Mouse (Mus musculus): Measurements from ENCODE around the gene Olfr968. TPM values are rescaled to one million over a fixed set of nuclear protein-coding genes. Genes with fewer than 3 reads are reported as not detected.

The Olfr968 gene
- not detected in 2 replicates for polyA plus RNA-seq (2015; fragmentation: Nextera tagmentation; extraction: Ambion mirVana)

DNA sequence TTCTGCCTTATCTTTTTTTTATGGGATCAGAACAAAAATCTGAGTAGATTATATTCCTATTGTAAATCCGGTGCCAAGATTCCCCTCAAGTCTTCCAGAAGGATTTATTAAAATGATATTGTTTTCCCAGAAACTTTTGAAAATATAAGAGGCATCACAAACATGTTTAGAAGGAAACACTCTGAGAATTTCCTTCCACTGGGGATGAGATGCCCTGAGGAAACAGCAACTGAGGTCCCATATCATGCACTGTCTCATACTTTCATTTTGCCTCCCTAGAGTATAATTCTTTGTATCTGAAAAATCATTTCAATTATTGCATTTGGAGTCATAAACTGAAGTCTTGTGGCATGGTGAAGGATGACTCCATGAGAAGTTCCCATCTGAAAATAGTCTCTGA, at the start of gene Olfr968:
Gene Olfr968, minus strand, starts transcription at position 101 of the 400 bp plus-strand sequence.
- no peak within 1 kb of the TSS for H3K4me2 ChIP-seq (replicated peaks)
- 73% methylated on average over 1 of the region's 1 CpGs for whole genome bisulfite sequencing
- no peaks in the 10 kb centered on the region for H3K4me1 ChIP-seq
- no peak within 1 kb of the TSS for H3K9ac ChIP-seq
- no peaks in the 10 kb centered on the region for H3K36me3 ChIP-seq
- no peak for ATAC-seq (ENCODE audit: insufficient number of reproducible peaks, low FRiP score, low TSS enrichment, low read depth)
- H3K9me3 ChIP-seq (replicated peaks), result no peaks in the 10 kb centered on the region
- H3K27ac ChIP-seq (replicated peaks), result no peak within 1 kb of the TSS
- H3K4me3 ChIP-seq (replicated peaks), result no peak within 1 kb of the TSS
- no peaks in the 10 kb centered on the region for H3K27me3 ChIP-seq

GRCm38 (mm10) chr9:39808560-39808959, 25.5 kb upstream of the Olfr968 start, which contains the start of gene Olfr970:
Olfr970 (plus strand) TSS chr9:39808860.
- no peaks in the 10 kb centered on the region for H3K36me3 ChIP-seq
- no peak for ATAC-seq (ENCODE audit: insufficient number of reproducible peaks, low FRiP score, low TSS enrichment, low read depth)
- H3K4me2 ChIP-seq (replicated peaks), result no peak within 1 kb of the TSS
- H3K27ac ChIP-seq (replicated peaks), result no peak within 1 kb of the TSS
- H3K9ac ChIP-seq, result no peak within 1 kb of the TSS
- no peak within 1 kb of the TSS for H3K4me3 ChIP-seq (replicated peaks)
- 72% methylated on average over 4 of the region's 4 CpGs for WGBS
- H3K27me3 ChIP-seq, result no peaks in the 10 kb centered on the region
- H3K4me1 ChIP-seq, result no peaks in the 10 kb centered on the region
- no peaks in the 10 kb centered on the region for H3K9me3 ChIP-seq (replicated peaks)

- Histone ChIP-seq H3K4me1 (no peaks in the 10 kb centered on the region), H3K4me3 (replicated peaks) (no peak within 1 kb of the TSS), H3K27ac (replicated peaks) (no peak within 1 kb of the TSS), H3K36me3 (no peaks in the 10 kb centered on the region), H3K9ac (no peak within 1 kb of the TSS), H3K9me3 (replicated peaks) (no peaks in the 10 kb centered on the region), H3K4me2 (replicated peaks) (no peak within 1 kb of the TSS), H3K27me3 (no peaks in the 10 kb centered on the region)
- no peak for ATAC-seq (ENCODE audit: insufficient number of reproducible peaks, low FRiP score, low TSS enrichment, low read depth)
- WGBS, result 50% methylated on average over 2 of the region's 2 CpGs
Observed at GRCm38 (mm10) chr9:39790558-39790957, 7.5 kb upstream of the Olfr968 start, which contains the start of gene Olfr969. Olfr969 (plus strand) TSS chr9:39790945.

- Histone ChIP-seq H3K4me3 (replicated peaks) (no peak overlapping the region), H3K36me3 (no peaks in the 10 kb centered on the region), H3K4me2 (replicated peaks) (no peak overlapping the region), H3K9me3 (replicated peaks) (no peaks in the 10 kb centered on the region), H3K27me3 (no peaks in the 10 kb centered on the region), H3K9ac (no peak overlapping the region), H3K4me1 (no peaks in the 10 kb centered on the region), H3K27ac (replicated peaks) (no peak overlapping the region)
- ATAC-seq (ENCODE audit: insufficient number of reproducible peaks, low FRiP score, low TSS enrichment, low read depth), result no peak
- 80% methylated on average over 1 of the region's 1 CpGs for WGBS
Observed at GRCm38 (mm10) chr9:39746428-39746827, 36.6 kb downstream of the Olfr968 start.

GRCm38 (mm10) chr9:39745949-39746348, 37.1 kb downstream of the Olfr968 start, which contains the start of gene Olfr967:
Olfr967 (plus strand) TSS chr9:39746249.
- no peaks in the 10 kb centered on the region for H3K36me3 ChIP-seq
- H3K9ac ChIP-seq, result no peak within 1 kb of the TSS
- no peak for ATAC-seq (ENCODE audit: insufficient number of reproducible peaks, low FRiP score, low TSS enrichment, low read depth)
- no peak within 1 kb of the TSS for H3K27ac ChIP-seq (replicated peaks)
- H3K4me3 ChIP-seq (replicated peaks), result no peak within 1 kb of the TSS
- H3K27me3 ChIP-seq, result no peaks in the 10 kb centered on the region
- H3K4me2 ChIP-seq (replicated peaks), result no peak within 1 kb of the TSS
- no peaks in the 10 kb centered on the region for H3K9me3 ChIP-seq (replicated peaks)
- H3K4me1 ChIP-seq, result no peaks in the 10 kb centered on the region

- Histone ChIP-seq H3K27ac (replicated peaks) (no peak overlapping the region), H3K4me1 (no peaks in the 10 kb centered on the region), H3K4me3 (replicated peaks) (no peak overlapping the region), H3K4me2 (replicated peaks) (no peak overlapping the region), H3K9ac (no peak overlapping the region), H3K27me3 (no peaks in the 10 kb centered on the region), H3K36me3 (no peaks in the 10 kb centered on the region), H3K9me3 (replicated peaks) (no peaks in the 10 kb centered on the region)
- 85% methylated on average over 1 of the region's 1 CpGs for WGBS
- no peak for ATAC-seq (ENCODE audit: insufficient number of reproducible peaks, low FRiP score, low TSS enrichment, low read depth)
Observed at GRCm38 (mm10) chr9:39740741-39741140, 42.3 kb downstream of the Olfr968 start.

- ATAC-seq (ENCODE audit: insufficient number of reproducible peaks, low FRiP score, low TSS enrichment, low read depth), result no peak
- H3K27me3 ChIP-seq, result no peaks in the 10 kb centered on the region
- H3K27ac ChIP-seq (replicated peaks), result no peak within 1 kb of the TSS
- H3K4me3 ChIP-seq (replicated peaks), result no peak within 1 kb of the TSS
- H3K4me2 ChIP-seq (replicated peaks), result no peak within 1 kb of the TSS
- no peaks in the 10 kb centered on the region for H3K9me3 ChIP-seq (replicated peaks)
- H3K9ac ChIP-seq, result no peak within 1 kb of the TSS
- no peaks in the 10 kb centered on the region for H3K4me1 ChIP-seq
- H3K36me3 ChIP-seq, result no peaks in the 10 kb centered on the region
Observed at GRCm38 (mm10) chr9:39730678-39731077, 52.4 kb downstream of the Olfr968 start, which contains the start of gene Olfr150. Olfr150 (plus strand) TSS chr9:39730978.

Other genes starting within 250 kb of the Olfr968 start
- gene Olfr958, start 229.2 kb downstream of the Olfr968 start, polyA plus RNA-seq (2015; fragmentation: Nextera tagmentation; extraction: Ambion mirVana), result 0.04 TPM in 1 of 2 replicates, not detected in the other
- 0.14 and 0.19 TPM in 2 replicates for gene Olfr959, start 207.7 kb downstream of the Olfr968 start, polyA plus RNA-seq (2015; fragmentation: Nextera tagmentation; extraction: Ambion mirVana)
- 87.5 and 106 TPM in 2 replicates for gene AW551984, start 178.8 kb downstream of the Olfr968 start, polyA plus RNA-seq (2015; fragmentation: Nextera tagmentation; extraction: Ambion mirVana)
- gene Olfr148, start 172.6 kb downstream of the Olfr968 start, polyA plus RNA-seq (2015; fragmentation: Nextera tagmentation; extraction: Ambion mirVana), result not detected in 2 replicates
- gene Olfr960, start 161.9 kb downstream of the Olfr968 start, polyA plus RNA-seq (2015; fragmentation: Nextera tagmentation; extraction: Ambion mirVana), result not detected in 2 replicates
- 0.09 and 0.32 TPM in 2 replicates for gene Olfr961, start 138.2 kb downstream of the Olfr968 start, polyA plus RNA-seq (2015; fragmentation: Nextera tagmentation; extraction: Ambion mirVana)
- 0.09 TPM in 1 of 2 replicates, not detected in the other for gene Olfr963, start 116.0 kb downstream of the Olfr968 start, polyA plus RNA-seq (2015; fragmentation: Nextera tagmentation; extraction: Ambion mirVana)
- gene Olfr149, start 76.1 kb downstream of the Olfr968 start, polyA plus RNA-seq (2015; fragmentation: Nextera tagmentation; extraction: Ambion mirVana), result 0.05 TPM in 1 of 2 replicates, not detected in the other
- gene Olfr965, start 71.9 kb downstream of the Olfr968 start, polyA plus RNA-seq (2015; fragmentation: Nextera tagmentation; extraction: Ambion mirVana), result not detected in 2 replicates
- not detected in 2 replicates for gene Olfr150, start 52.3 kb downstream of the Olfr968 start, polyA plus RNA-seq (2015; fragmentation: Nextera tagmentation; extraction: Ambion mirVana)
- not detected in 2 replicates for gene Olfr967, start 37.0 kb downstream of the Olfr968 start, polyA plus RNA-seq (2015; fragmentation: Nextera tagmentation; extraction: Ambion mirVana)
- gene Olfr969, start 7.7 kb upstream of the Olfr968 start, polyA plus RNA-seq (2015; fragmentation: Nextera tagmentation; extraction: Ambion mirVana), result 0.23 and 0.24 TPM in 2 replicates
- gene Olfr970, start 25.6 kb upstream of the Olfr968 start, polyA plus RNA-seq (2015; fragmentation: Nextera tagmentation; extraction: Ambion mirVana), result 0.12 TPM in 1 of 2 replicates, not detected in the other
- gene Olfr971, start 53.6 kb upstream of the Olfr968 start, polyA plus RNA-seq (2015; fragmentation: Nextera tagmentation; extraction: Ambion mirVana), result not detected in 2 replicates
- 0.12 and 0.19 TPM in 2 replicates for gene Olfr972, start 83.2 kb upstream of the Olfr968 start, polyA plus RNA-seq (2015; fragmentation: Nextera tagmentation; extraction: Ambion mirVana)
- gene Olfr229, start 124.1 kb upstream of the Olfr968 start, polyA plus RNA-seq (2015; fragmentation: Nextera tagmentation; extraction: Ambion mirVana), result not detected in 2 replicates
- 0.20 TPM in 1 of 2 replicates, not detected in the other for gene Olfr974, start 154.2 kb upstream of the Olfr968 start, polyA plus RNA-seq (2015; fragmentation: Nextera tagmentation; extraction: Ambion mirVana)
- 0.05 TPM in 1 of 2 replicates, not detected in the other for gene Olfr975, start 168.8 kb upstream of the Olfr968 start, polyA plus RNA-seq (2015; fragmentation: Nextera tagmentation; extraction: Ambion mirVana)
- 0.09 TPM in 1 of 2 replicates, not detected in the other for gene Olfr976, start 177.9 kb upstream of the Olfr968 start, polyA plus RNA-seq (2015; fragmentation: Nextera tagmentation; extraction: Ambion mirVana)
- not detected in 2 replicates for gene Olfr978, start 208.9 kb upstream of the Olfr968 start, polyA plus RNA-seq (2015; fragmentation: Nextera tagmentation; extraction: Ambion mirVana)
- 0.11 TPM in 1 of 2 replicates, not detected in the other for gene Olfr979, start 220.2 kb upstream of the Olfr968 start, polyA plus RNA-seq (2015; fragmentation: Nextera tagmentation; extraction: Ambion mirVana)
- gene Olfr980, start 226.3 kb upstream of the Olfr968 start, polyA plus RNA-seq (2015; fragmentation: Nextera tagmentation; extraction: Ambion mirVana), result not detected in 2 replicates
- gene Olfr981, start 238.2 kb upstream of the Olfr968 start, polyA plus RNA-seq (2015; fragmentation: Nextera tagmentation; extraction: Ambion mirVana), result 0.26 TPM in 1 of 2 replicates, not detected in the other